Mouse (Mus musculus) embryonic fibroblast, embryonic 13.5 days (primary cell): ENCODE results near the gene Lin54.

ENCODE experiments used
- CTCF ChIP-seq: IDR thresholded peaks from 2 replicates; pipeline ENCODE4 v1.5.1; 2011; ENCODE audit warnings: mild to moderate bottlenecking, control low read depth, low read length, moderate library complexity, borderline replicate concordance; ENCODE audit not compliant: insufficient read depth
- POLR2A ChIP-seq: IDR thresholded peaks from 2 replicates; pipeline ENCODE4 v1.6.1; 2011; ENCODE audit warnings: low read depth, mild to moderate bottlenecking, control low read depth, low read length, moderate library complexity

DNA sequence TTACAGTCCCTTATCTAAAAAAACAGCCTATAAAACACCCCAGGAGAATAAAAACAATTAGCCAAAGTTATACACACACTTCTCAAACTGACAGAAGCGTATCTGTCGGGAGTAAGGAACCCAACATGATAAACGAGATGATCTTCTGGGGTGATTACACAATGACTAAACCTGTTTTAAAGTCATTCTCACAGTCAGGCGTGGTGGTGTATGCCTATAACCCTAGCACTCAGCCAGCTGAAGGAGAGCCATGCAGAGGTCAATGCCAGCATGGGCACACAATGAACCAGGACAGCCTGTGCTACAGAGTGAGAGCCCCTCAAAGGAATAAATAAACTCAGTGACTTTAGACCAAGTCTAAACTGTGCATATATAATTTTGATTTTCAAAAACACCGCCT is 92.0 kb downstream of the Lin54 start:
- TF ChIP-seq CTCF (no peak), POLR2A (no peak)
